ENCODE assay signal across 34 mouse cellular contexts in the genomic region with DNA sequence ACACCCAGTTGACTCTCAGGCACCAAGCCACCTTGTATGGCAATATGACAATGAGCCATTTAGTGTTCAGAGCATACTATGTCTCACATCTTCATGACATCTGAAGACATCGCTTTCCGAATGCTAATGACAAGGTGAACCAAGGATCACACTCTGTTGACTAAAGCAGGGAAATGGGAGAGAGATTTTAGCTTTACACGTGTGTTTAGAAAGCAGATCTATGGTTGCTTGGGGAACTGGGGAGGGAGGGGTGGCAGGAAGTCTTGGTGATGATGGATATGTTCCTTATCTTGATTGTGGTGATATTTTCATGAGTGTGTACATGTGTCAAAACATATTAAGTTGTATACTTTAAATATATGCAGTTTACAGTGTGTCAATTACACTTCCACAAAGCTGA.
"Had no signal": no experiment of that assay in that cellular context is flagged by ENCODE, and none has a peak within 500 bp of the region (broad histone marks: within the 10 kb centered on the region; RNA-seq: fewer than 3 reads in every experiment).

No protein-coding gene starts in this region.

- H3K4me3 ChIP-seq: heart, embryonic 12.5 days; heart, embryonic 13.5 days; heart, embryonic 15.5 days; hindbrain, embryonic 10.5 days; hindbrain, embryonic 12.5 days; hindbrain, embryonic 13.5 days; hindbrain, embryonic 15.5 days; intestine, embryonic 15.5 days; kidney, embryonic 15.5 days; layer of hippocampus, adult 2 months; left cerebral cortex, adult 2 months had no signal

- H3K9me3 ChIP-seq: heart, embryonic 12.5 days; heart, embryonic 13.5 days; heart, embryonic 15.5 days; hindbrain, embryonic 10.5 days; hindbrain, embryonic 12.5 days; hindbrain, embryonic 13.5 days; hindbrain, embryonic 15.5 days; intestine, embryonic 15.5 days; kidney, embryonic 15.5 days had no signal

- H3K4me2 ChIP-seq: heart, embryonic 12.5 days; heart, embryonic 13.5 days; heart, embryonic 15.5 days; hindbrain, embryonic 12.5 days; hindbrain, embryonic 13.5 days; hindbrain, embryonic 14.5 days; hindbrain, embryonic 15.5 days; intestine, embryonic 15.5 days; kidney, embryonic 15.5 days had no signal

- H3K9ac ChIP-seq: heart, embryonic 12.5 days; heart, embryonic 13.5 days; heart, embryonic 15.5 days; hindbrain, embryonic 12.5 days; hindbrain, embryonic 13.5 days; hindbrain, embryonic 14.5 days; hindbrain, embryonic 15.5 days; intestine, embryonic 15.5 days; kidney, embryonic 15.5 days had no signal

- ATAC-seq: hindbrain, embryonic 16.5 days; hindbrain, postnatal 0 days; inflammation-experienced regulatory T-cells, adult 6 months; intestine, embryonic 15.5 days; intestine, embryonic 16.5 days; intestine, postnatal 0 days had no signal

- H3K27ac ChIP-seq: heart, embryonic 13.5 days; heart, embryonic 15.5 days; hindbrain, embryonic 10.5 days; hindbrain, embryonic 12.5 days; hindbrain, embryonic 13.5 days; hindbrain, embryonic 14.5 days; hindbrain, embryonic 15.5 days; hindbrain, postnatal 0 days; intestine, embryonic 15.5 days; kidney, embryonic 15.5 days; kidney, postnatal 0 days; layer of hippocampus, adult 2 months; left cerebral cortex, adult 2 months had no signal

- H3K27me3 ChIP-seq: heart, embryonic 12.5 days; heart, embryonic 13.5 days; heart, embryonic 15.5 days; hindbrain, embryonic 15.5 days; intestine, embryonic 15.5 days had no signal

- DNase-seq: heart, postnatal 10 days; heart, postnatal 14 days; heart, postnatal 36 days; heart, postnatal 4 days; kidney, adult 11 months; kidney, adult 18-20 months; kidney, adult 2 months; kidney, adult 8-10 months; kidney, adult 9 months; kidney, postnatal 10 days; kidney, postnatal 14 days; kidney, postnatal 25 days; kidney, postnatal 36 days; kidney, postnatal 4 days; layer of hippocampus, adult 9-11 months; layer of hippocampus, postnatal 36 days had no signal

- H3K36me3 ChIP-seq: heart, embryonic 12.5 days; heart, embryonic 13.5 days; heart, embryonic 15.5 days; hindbrain, embryonic 10.5 days; hindbrain, embryonic 12.5 days; hindbrain, embryonic 13.5 days; hindbrain, embryonic 15.5 days; intestine, embryonic 15.5 days; kidney, embryonic 15.5 days had no signal
